Mouse (Mus musculus): ENCODE data around the gene Adgrl3.

- TF ChIP-seq CTCF (IDR thresholded peaks at IDR 0.05; ENCODE audit: control insufficient read depth, insufficient read depth, insufficient replicate concordance, low read depth, low read length) (no peak), POLR2A (IDR thresholded peaks at IDR 0.05; ENCODE audit: control insufficient read depth, low read depth, low read length) (no peak)
Observed at GRCm38 (mm10) chr5:81436375-81436774, 416.4 kb downstream of the Adgrl3 start.
